Mouse (Mus musculus): ENCODE data around the gene Tmem30b. TPM values are rescaled to one million over a fixed set of nuclear protein-coding genes. Genes with fewer than 3 reads are reported as not detected.
"Not testable (repeated sequence)": the region's sequence is repeated elsewhere in the genome, so short reads cannot be mapped to it uniquely, and the experiment has no call there.

Tmem30b gene
- polyA plus RNA-seq, 2 experiments from 2014 or later, result not detected

DNA sequence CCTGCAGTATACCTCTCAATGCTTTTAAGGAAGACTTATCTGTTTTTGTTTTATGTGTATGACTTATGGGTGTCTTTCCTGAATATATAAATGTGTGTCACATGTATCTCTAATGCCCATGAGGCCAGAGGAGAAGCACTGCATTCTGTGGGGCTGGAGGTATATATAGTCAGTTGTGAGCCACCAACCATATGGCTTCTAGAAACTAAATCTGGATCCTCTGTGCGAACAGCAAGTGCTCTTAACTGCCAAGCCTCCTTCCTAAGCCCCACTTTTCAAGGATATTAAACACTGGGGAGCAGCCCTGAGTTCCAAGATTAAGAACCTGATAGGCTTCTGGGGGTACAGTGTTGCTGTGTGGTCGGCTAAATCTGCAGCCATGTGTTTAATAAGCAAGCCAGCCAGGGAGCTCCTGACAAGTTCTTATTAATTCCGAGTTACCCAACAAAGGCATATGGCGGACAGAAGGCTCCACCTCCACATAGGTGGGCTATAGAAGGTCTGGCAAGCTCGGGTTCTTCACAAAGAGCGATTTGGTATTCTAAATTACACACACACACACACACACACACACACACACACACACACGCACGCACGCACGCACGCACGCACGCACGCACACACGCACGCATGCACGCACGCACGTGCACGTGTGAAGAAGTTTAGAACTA lies 12.5 kb upstream of the Tmem30b start:
- ATAC-seq, result no peak

- ATAC-seq, result peak; percentile 74
Observed at GRCm38 (mm10) chr12:73554155-73554554, 8.0 kb upstream of the Tmem30b start.

DNA sequence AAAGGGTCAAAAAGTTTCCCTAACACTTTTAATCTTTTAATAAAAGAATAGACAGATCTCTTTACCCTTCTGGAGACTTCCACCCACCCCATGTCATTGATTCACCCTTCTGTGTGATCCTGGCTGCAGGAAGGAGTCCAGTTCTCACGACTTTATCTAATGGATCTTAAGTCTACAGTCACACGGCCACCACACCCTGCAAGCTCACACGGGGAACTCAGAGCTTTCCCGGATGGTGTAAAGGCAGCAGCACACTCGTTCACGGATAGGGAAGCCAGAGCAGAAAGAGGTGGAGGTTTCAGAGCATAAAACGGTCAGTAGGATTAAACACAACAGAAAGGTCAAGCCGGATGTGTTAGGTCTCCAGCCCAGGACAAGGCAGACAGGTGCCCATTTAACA lies 2.1 kb upstream of the Tmem30b start:
- no peak for ATAC-seq

GRCm38 (mm10) chr12:73547646-73548045 lies 1.5 kb upstream of the Tmem30b start:
- no peak for ATAC-seq

DNA sequence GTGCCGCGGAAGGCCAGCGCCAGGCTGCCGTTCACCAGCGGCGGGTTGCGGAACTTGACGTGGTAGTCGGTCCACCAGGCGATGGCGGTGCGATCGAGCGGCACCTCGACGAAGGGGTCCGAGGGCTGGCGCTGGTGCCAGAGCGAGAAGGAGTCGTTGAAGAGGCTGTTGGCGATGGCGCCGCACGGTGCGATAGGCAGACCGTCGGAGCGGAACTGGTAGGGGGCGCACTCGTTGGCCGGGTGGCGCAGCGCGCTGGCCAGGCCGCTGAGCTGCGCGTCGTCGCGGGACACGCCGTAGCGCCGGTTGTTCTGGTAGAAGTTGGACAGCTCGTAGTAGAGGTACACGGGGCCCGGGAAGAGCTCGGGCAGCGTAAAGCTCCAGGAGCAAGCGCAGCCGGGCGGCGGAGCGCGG lies 513 bp downstream of the Tmem30b start:
- peak; percentile 59 for ATAC-seq

DNA sequence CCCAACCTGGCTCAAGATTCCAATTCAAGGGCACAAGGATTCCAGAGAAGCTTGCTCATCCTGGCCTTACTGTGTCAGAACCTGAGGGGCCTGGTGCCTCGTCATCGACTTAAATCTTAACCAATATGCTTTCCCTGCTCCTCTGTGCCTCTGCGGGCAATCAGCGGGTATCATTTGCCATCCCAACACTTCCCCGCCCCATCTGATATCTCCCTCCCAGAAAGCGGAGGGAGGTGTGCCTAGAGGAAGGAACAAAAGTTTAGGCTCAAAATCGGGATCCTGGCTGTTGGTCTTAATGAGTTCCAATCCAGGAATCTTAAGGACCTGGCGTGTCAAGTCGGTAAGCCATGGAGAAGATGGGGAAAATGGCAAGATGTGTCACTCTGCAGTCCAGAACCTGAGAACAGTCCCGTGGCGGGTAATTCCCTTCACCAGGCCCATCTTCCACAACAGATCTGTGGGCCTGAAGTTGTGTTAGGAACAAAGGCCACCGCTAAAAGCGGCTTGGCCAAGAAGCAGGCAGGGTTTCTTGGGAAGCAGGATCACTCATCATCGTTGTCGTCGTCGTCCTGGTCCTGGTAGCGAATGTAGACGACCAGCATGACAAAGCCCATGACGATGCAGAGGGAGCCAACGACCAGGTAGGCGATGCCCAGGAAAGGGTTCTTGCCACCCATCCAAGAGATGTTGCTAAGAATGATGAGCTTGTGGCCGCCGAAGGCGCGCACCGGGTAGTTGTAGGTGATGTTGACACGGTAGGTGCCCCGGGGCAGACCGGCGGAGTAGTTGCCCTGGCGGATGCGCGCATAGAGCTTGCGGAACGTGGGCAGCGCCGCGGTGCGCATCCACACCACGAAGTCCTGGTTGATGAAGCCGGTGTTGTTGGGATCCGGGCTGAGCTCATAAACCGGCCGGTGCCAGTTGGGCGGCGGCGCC lies 1.2 kb downstream of the Tmem30b start:
- ATAC-seq, result no peak

DNA sequence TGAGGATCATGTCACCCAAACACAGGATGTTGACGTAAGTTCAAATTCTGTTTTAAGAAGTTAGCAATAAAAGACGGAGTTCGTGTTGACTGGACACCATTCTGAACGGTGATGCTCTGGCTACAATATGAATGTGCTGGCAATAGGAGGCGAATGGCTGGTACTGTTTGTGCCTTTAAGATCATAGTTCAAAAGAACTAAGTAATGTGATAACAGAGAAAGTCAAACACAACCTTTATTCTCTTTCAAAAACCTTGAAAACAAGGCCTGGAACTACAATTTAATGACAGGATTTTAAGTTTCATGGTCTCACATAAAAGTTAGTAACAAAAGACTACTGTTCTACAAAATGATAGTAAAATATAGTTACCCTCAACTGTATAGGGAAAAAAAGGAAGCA lies 3.0 kb downstream of the Tmem30b start:
- no peak for ATAC-seq

GRCm38 (mm10) chr12:73540402-73540801 lies 5.8 kb downstream of the Tmem30b start:
- ATAC-seq, result no peak

DNA sequence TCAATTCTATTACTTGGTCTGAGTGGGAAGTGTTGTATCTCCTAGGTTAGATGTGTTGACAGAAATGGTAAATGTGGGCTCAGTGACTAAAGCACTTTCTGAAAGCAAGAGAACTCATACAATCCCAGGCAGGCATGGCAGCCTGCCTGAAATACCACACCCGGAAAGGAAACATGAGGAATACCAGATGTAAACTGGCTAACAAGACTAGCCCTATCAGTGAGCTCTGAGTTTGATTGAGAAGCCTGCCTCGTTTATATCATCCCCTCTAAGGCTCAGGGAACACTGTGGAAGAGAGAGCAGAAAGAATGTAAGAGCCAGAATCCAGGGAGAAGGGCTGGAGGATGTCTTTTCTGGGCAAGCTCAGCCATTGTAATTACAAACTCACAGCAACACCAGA lies 7.0 kb downstream of the Tmem30b start:
- no peak for ATAC-seq

DNA sequence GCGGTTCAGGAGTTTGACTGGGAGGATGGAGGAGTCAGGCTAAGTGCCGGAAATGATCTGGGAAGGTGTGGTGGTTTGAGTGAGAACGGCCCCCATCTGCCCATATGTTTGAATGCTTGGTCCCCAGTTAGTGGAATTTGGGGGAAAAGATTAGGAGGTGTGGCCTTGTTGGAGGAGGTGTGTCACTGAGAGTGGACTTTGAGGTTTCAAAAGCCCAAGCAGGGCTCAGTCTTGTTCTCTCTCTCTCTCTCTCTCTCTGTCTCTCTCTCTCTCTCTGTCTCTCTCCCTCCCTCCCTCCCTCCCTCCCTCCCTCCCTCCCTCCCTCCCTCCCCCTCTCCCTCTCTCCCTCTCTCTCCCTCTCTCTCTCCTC lies 8.1 kb downstream of the Tmem30b start:
- ATAC-seq, result not testable (repeated sequence)

DNA sequence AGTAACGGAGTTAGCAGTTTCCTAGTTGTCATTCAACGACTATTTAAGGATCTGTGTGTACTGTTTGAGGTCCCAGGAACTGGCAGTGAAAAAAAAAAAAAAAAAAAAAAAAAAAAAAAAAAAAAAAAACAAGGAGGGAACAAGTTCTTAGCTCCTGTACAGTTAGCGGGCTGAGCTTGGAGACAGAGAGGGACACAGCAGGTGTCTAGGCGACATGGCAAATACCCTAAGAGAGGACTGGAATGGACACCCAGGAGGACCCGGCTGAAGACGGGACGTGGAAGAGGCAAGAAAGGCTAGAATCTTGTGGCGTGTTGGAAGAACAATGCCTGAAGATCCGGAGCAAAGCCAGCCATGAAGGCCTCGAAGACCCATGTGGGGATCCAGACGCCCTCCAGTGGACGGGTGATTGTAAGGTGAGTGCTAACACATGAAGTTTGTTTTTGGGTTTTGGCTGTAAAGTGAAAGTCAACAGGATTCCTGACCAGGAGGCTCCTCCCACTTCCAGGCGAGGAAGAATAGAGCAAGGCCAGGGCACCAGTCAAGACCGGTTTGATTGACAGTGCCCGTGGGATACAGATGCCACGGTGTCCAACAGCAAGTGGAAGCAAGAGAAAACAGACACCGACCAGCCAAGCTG lies 8.6 kb downstream of the Tmem30b start:
- ATAC-seq, result no peak

GRCm38 (mm10) chr12:73534591-73534990 lies 11.6 kb downstream of the Tmem30b start:
- no peak for ATAC-seq

DNA sequence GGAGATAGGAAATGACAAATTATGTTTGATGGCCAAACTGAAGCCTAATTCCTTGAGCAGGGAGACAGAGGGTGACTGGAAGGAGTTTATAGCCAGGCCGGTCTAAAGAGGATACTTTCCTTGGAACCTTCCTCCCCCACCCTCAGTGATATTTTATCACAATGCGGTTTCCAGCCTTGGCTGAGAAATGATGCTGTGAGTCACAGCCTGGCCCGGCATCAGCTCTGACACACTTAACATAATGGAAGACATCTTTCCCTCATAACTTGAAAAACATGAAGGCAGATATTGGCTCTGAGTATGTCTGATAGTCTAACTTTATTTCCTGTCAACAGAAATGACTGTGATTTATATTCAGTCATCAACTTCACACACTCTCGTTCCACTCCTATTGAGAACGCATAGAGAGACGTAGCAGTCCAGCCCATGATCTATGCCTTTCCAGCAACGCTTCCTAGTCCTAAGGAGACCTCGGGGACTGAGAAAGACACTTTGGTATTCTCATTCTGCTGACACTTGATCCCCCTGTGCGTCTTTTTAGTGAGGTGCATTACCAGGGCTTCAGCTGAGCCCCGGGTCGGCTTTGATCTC lies 14.2 kb downstream of the Tmem30b start:
- ATAC-seq, result no peak

DNA sequence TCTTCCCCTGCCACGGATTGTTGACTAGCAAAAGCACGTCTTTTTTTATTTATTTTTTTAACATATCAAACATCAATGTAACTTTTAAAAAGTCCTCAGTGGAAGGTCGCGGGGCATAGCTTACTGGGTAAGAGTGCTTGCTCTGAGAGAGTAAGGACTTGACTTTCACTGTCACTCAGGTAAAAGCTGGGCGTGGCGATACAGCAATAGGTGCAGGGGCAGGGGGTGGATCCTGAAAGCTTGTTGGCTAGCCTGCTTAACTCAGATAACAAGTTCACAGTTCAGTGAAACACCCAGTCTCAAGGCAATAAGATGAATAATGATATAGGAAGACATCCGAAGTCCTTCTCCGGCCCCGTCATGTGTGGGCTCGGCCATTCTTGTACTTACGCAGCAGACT lies 16.6 kb downstream of the Tmem30b start:
- no peak for ATAC-seq

- no peak for ATAC-seq
Observed at GRCm38 (mm10) chr12:73529131-73529530, 17.1 kb downstream of the Tmem30b start.

DNA sequence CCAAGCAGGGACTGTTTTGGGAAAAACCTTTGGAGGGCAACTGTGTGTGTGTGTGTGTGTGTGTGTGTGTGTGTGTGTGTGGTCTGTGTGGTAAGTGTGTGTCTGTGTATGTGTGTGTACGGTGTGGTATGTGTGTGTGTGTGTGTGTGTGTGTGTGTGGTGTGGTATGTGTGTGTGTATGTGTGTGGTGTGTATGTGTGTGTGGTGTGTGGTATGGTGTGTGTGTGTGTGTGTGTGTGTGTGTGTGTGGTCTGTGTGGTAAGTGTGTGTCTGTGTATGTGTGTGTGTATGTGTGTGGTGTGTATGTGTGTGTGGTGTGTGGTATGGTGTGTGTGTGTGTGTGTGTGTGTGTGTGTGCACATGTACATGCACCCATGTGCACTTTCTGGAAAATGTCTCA lies 18.1 kb downstream of the Tmem30b start:
- ATAC-seq, result not testable (repeated sequence)

GRCm38 (mm10) chr12:73525254-73525885 lies 20.8 kb downstream of the Tmem30b start:
- no peak for ATAC-seq

GRCm38 (mm10) chr12:73523066-73523465 lies 23.1 kb downstream of the Tmem30b start:
- ATAC-seq, result no peak

GRCm38 (mm10) chr12:73521944-73522343 lies 24.2 kb downstream of the Tmem30b start:
- no peak for ATAC-seq

- no peak for ATAC-seq
Observed at GRCm38 (mm10) chr12:73521238-73521841, 24.9 kb downstream of the Tmem30b start.

- ATAC-seq, result no peak
Observed at GRCm38 (mm10) chr12:73517768-73518167, 28.4 kb downstream of the Tmem30b start.
